Mouse (Mus musculus) c-Kit-positive CD71-negative TER-119-negative erythroid progenitor cells, embryonic 14.5 days (primary cell): ENCODE data around the gene Macrod2.

Experiments
- DNase-seq: peaks from one replicate; pipeline ENCODE4 v3.0.0-alpha.2; 2013; ENCODE audit warnings: low read depth

Macrod2 gene

GRCm38 (mm10) chr2:141308406-141308805, 913.3 kb downstream of the Macrod2 start:
- DNase-seq, result no peak

DNA sequence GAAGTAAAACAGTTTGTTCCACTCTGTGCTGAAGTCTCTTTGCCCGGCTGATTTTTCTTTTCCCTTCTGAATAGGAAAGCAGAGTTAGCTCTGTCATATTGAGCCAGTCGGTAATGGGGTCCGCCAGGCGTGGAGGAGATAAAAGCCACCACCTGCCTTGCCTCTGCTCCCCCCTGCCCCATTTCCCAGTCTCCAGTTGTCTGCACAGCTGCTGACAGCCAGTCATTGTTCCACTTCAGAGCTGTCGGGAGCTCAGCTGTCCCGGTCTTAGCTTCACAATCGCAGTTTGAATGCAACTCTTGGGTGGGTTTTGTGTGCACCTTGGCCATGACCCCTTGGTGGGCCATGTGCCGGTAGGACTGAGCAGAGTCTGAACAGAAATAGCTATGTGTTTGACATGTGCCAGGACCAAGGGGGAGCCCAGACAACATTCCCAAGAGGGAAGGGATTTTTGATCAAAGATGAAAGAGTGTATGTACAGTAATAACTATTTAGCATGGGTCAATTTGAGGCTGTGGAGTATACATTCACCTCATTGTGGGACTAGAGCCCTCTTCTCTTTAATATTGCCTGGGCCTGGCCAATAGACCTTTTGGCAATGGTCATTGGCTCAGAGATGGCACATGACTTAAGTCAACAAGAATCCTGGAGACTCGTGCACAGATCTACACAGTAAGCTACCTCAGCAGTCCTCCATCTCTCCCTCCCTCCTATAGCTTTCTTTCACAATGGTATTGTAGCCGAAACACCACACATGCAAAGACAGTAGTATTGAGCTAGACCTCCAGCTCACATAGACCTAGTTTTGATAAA, 917.2 kb downstream of the Macrod2 start:
- DNase-seq, result no peak

DNA sequence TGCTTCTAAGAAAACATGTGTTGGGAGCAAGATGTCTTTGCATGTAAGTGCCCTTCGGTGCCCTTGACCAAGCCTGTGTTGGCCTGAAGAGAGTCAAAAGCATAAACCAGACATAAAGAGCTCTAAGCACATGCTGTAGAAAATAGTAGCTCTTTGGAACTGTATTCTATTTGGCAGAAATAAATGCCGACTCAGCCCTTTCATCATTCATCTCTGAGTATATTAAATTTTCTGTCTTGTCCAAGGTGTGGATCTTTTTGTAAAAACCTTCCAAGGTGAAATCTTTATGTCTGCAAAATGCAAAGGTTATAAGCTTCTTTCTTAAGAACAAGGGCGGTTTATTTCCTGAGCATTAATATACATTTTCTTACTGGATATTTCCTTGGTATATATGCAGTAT, 920.2 kb downstream of the Macrod2 start:
- no peak for DNase-seq

GRCm38 (mm10) chr2:141323956-141324460, 928.9 kb downstream of the Macrod2 start:
- no peak for DNase-seq

DNA sequence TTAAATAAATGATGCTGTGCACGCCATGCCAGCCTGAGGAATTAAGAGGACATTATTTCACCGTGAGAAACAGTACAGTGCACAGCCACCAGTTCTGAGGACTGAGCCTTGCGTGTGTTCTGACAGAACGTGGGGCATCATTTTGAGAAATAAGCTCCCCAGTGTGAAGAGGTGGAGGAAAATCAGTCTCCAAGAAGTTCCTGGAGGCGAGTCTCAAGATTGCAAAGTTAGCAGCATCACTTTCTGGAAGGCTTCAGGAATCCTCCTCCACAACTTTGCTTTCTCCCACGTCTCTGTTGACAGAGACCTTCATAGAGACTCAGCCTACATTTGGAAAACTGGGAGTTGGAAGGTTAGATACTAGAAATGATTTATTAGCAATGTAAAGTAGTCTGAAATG, 932.2 kb downstream of the Macrod2 start:
- DNase-seq, result no peak

GRCm38 (mm10) chr2:141337708-141338107, 942.6 kb downstream of the Macrod2 start:
- DNase-seq, result no peak

- no peak for DNase-seq
Observed at GRCm38 (mm10) chr2:141343988-141344535, 949.0 kb downstream of the Macrod2 start.

GRCm38 (mm10) chr2:141352623-141353022, 957.5 kb downstream of the Macrod2 start:
- no peak for DNase-seq

GRCm38 (mm10) chr2:141388632-141389031, 993.5 kb downstream of the Macrod2 start:
- no peak for DNase-seq

DNA sequence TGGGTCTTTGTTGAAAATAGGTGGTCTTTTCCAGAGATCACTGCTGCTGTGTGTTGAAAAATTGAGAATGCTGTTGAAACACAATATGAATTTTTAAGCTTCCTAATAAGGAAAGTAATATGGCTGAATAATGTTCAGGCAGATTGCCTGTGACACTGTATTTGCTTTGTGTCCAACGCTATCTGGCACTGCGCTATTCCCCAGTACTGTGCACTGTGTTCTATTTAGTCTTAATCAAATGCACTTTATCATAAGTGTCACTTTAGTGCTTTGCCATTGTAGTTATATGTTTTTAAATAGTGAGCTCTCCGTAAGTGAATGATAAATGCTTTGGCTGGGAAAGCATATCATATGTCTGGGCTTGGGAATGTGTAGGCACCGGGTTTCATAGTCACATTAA, 996.1 kb downstream of the Macrod2 start:
- no peak for DNase-seq

DNA sequence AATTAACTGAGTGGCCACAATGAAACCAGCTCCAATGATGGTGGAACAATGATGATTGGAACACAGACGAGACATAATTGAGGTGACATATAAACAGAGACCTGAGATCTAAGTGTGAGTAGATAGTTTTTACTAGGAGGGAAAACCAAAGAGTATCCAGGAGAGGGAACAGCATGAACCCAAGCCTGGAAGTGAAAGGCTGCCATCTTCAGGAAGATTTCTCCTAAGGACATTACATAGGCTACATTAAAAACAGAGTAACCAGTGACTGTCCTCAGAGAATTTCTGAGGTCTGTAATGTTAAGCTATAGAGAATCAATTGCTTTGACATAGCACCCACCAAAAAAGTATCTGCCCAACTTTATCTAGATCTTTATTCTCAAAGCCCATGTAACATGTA, 999.7 kb downstream of the Macrod2 start:
- DNase-seq, result no peak

DNA sequence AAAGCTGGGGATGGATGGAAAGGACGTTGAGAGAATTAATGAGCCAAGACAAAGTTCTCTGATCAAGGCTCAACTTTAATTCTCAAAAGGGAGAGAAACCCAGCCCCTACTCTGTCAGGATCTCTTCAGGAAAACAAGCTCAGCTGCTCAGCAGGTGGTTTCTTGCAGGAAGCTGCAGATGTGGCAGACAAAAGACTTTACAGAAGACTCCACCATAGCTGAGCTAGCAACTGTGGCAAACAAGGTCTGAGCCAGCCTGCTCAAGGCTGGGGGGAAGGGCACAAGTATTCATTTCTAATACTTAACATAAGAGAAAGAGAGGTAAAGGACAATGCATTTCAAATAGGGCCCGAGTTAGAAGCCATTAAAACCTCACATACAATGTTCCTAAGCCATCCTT, 1013.7 kb downstream of the Macrod2 start:
- no peak for DNase-seq

DNA sequence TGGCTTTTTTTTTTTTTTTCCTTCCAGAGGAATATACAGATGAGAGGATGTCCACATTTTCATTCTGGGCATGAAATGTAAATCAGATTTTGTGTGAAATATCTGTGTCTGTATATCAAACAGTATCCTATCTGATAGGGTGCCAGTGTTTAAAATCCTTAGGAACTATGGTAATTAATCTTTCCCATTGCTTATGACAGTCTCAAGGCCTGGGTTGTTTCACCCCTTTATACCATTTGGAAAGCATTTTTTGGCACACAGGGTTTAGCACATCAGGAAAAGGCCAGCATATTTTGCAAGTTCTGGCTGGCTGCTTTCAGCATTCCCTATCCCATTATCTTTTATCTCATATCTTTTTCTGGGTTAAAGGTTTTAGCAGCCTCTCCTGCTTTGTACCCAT, 1021.3 kb downstream of the Macrod2 start:
- no peak for DNase-seq

DNA sequence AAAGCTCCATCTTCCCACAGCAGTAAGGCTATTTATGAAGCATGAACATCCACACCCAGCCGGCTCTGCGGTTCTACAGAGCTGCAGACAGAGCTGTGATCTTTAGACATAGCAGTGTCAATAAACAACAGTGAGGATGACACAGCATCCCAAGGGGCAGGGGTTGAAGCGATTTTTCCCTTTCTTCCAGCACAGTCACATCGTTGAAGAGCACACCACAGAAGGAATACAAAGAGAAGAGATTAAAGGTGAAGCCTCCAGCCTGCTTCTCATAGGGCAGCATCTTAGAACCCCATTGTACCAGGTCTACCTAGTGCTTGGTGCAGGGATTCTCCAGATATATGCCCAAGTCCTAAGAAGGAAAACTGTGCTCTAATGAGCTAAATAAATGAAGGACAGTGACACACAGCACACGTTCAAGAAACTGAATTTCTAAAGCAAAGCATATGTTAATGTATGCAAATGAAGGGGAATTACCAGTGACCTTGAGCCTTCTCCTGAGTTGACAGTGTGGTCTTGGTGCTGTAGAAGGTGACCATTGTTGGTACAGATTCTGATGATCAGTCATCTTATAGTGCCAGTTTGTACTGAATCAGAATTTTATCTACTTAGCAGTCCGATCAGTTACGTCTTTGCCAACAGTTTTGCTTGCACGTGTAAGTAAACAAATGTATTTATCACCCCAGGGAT, 1021.9 kb downstream of the Macrod2 start:
- no peak for DNase-seq

DNA sequence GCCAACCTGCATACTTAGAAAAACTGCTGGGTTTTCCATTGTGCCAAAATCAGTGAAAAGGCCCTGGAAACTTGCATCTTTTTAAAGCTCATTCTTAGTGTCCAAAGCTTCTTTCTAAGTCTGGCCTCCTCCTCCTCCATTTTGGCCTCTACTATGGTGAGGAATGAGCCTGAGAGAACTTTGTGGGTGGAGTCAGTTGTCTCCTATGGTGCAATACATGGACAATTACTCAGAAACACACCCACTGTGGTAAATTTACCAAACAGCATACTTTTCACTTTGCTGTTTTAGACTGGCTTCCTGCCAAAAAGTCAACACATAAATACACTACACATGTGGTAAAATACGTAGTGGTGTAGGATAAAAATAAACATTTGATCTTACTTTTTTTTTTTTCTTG, 1024.7 kb downstream of the Macrod2 start:
- DNase-seq, result no peak

DNA sequence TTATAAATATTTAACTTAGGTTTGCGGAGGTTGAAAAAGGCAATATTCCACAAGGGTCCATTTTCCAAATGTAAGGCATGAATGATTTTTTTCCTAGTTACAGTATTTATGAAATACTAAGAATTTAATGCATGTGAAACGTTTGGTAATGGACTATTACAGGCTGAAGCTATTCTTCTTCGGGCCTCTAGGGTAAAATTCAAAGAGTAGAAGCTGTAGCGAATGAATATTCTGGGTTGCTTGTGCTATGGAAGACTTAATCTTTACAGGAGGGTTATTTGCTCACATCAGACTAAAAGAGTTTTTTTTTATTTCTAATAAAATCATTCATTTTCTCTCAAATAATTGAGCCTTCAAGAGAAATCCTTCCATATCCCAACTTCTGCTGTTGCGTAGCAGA, 1039.0 kb downstream of the Macrod2 start:
- no peak for DNase-seq

- no peak for DNase-seq
Observed at GRCm38 (mm10) chr2:141434731-141435570, 1039.8 kb downstream of the Macrod2 start.

GRCm38 (mm10) chr2:141441896-141442295, 1046.8 kb downstream of the Macrod2 start:
- no peak for DNase-seq

DNA sequence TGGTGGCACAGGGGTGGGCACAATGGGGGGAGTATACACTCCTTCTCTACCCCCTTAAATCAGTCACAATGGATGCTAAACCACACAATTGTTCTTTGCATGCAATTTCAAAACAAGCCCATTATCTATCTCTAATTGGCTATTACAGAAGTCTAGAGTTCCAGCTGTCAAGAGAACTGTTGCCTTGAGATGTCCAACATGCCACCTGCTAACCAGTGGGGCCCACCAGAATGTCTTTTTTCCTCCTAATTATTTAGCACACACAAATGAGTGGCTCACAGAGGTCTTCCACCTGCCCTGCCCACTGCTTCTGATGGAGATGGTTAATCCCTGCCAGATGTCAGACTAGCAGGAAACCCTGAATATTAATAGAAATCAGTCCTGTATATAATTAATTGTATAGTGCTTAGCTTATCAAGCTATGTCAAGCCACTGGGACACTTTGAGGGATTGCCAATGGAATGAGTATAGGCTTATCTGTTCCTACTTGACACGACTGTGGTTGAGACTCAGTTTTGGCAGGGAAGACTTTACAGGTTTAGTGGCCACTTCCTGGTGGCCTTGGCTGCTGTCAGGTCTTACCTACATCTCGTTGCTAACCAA, 1054.1 kb downstream of the Macrod2 start:
- DNase-seq, result no peak

GRCm38 (mm10) chr2:141463946-141464345, 1068.8 kb downstream of the Macrod2 start:
- DNase-seq, result no peak

GRCm38 (mm10) chr2:141472791-141473190, 1077.7 kb downstream of the Macrod2 start:
- no peak for DNase-seq

GRCm38 (mm10) chr2:141477585-141477984, 1082.5 kb downstream of the Macrod2 start:
- DNase-seq, result no peak
